Mouse (Mus musculus) megakaryocyte-erythroid progenitor cell, adult 5 weeks (primary cell): ENCODE data around the gene Krt6b. TPM values are rescaled to one million over a fixed set of nuclear protein-coding genes. Genes with fewer than 3 reads are reported as not detected.

ENCODE experiments used
- polyA plus RNA-seq: library from polyadenylated mRNA; stranded (reverse); fragments of >175 nt; gene quantifications from 2 replicates; pipeline ENCODE4 v1.2.3, GENCODE M21; 2012

The Krt6b gene
- polyA plus RNA-seq: not detected in 2 replicates

GRCm38 (mm10) chr15:101680187-101680586, at the start of gene Krt6b:
TSS of gene Krt6b (minus strand) at chr15:101680287.

DNA sequence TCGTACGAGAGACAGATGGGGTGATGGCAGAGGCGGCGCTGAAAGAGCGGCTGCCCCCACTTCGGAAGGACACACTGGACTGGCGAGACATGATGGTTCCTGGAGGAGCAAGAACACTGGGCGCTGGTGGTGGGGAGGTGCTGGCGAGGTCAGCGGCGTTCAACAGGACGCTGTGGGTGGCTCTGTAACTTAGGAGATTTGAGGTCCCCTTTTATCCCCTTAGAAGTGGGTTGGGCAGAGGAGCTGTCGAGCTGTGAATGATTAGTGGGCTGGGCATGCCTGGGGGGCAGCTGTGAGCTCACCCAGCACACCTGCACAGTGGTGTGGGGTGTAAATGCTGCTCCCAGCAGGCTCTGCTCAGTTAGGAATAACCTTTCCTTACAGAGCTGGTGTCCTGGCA, 32.6 kb upstream of the Krt6b start, which contains the start of gene Krt5:
Gene Krt5 (minus strand): TSS at position 179 of the 400 bp plus-strand sequence.

DNA sequence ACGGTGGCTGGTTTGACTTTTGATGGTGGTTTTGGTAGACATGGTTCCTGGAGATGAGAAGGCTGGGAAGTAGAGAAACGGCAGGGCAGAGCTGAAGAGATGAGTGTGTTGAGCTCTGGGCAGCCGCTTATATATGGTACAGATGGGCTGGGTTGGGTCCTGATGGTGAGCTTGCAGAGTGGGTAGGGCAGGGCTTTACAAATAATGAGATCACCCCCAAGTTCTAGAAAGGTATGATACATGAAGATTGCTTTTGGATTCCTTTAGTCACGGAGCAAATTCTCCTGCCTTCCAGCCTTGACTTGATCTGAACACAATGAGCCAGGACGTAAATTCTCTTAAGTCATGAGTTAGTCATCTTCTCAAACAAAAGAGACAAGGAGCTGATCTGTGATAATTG, 14.1 kb upstream of the Krt6b start, which contains the start of gene Krt6a:
Gene Krt6a (minus strand): TSS at position 101 of the 400 bp plus-strand sequence.

GRCm38 (mm10) chr15:101647280-101647679, 32.8 kb downstream of the Krt6b start, which contains the start of gene Gm5478:
TSS of gene Gm5478 (minus strand) at chr15:101647380.

GRCm38 (mm10) chr15:101627884-101628283, 52.2 kb downstream of the Krt6b start, which contains the start of gene Gm5414:
TSS of gene Gm5414 (minus strand) at chr15:101628188.

Other genes with a start within 250 kb of the Krt6b start
- 0.03 TPM in 1 of 2 replicates, not detected in the other for gene Krt87, start 241.5 kb downstream of the Krt6b start, polyA plus RNA-seq
- not detected in 2 replicates for gene Krt88, start 232.5 kb downstream of the Krt6b start, polyA plus RNA-seq
- not detected in 2 replicates for gene Krt81, start 216.5 kb downstream of the Krt6b start, polyA plus RNA-seq
- 0.08 and 0.31 TPM in 2 replicates for gene Krt86, start 206.8 kb downstream of the Krt6b start, polyA plus RNA-seq
- 0.38 and 0.40 TPM in 2 replicates for gene Krt83, start 188.8 kb downstream of the Krt6b start, polyA plus RNA-seq
- not detected in 2 replicates for gene Gm49425, start 163.0 kb downstream of the Krt6b start, polyA plus RNA-seq
- not detected in 2 replicates for gene Krt84, start 147.5 kb downstream of the Krt6b start, polyA plus RNA-seq
- not detected in 2 replicates for gene Krt82, start 129.6 kb downstream of the Krt6b start, polyA plus RNA-seq
- gene Krt90, start 117.3 kb downstream of the Krt6b start, polyA plus RNA-seq: not detected in 2 replicates
- not detected in 2 replicates for gene Krt75, start 106.4 kb downstream of the Krt6b start, polyA plus RNA-seq
- not detected in 2 replicates for gene Gm5414, start 52.1 kb downstream of the Krt6b start, polyA plus RNA-seq
- not detected in 2 replicates for gene Gm5478, start 32.9 kb downstream of the Krt6b start, polyA plus RNA-seq
- not detected in 2 replicates for gene Krt6a, start 14.0 kb upstream of the Krt6b start, polyA plus RNA-seq
- gene Krt5, start 32.6 kb upstream of the Krt6b start, polyA plus RNA-seq: not detected in 2 replicates
- gene Krt71, start 62.8 kb upstream of the Krt6b start, polyA plus RNA-seq: not detected in 2 replicates
- not detected in 2 replicates for gene Krt72, start 106.2 kb upstream of the Krt6b start, polyA plus RNA-seq
- gene Krt73, start 122.1 kb upstream of the Krt6b start, polyA plus RNA-seq: not detected in 2 replicates
- not detected in 2 replicates for gene Krt2, start 137.9 kb upstream of the Krt6b start, polyA plus RNA-seq
- gene Krt1, start 170.5 kb upstream of the Krt6b start, polyA plus RNA-seq: 0.03 TPM in 1 of 2 replicates, not detected in the other
- not detected in 2 replicates for gene Krt77, start 189.4 kb upstream of the Krt6b start, polyA plus RNA-seq
- gene Krt76, start 212.6 kb upstream of the Krt6b start, polyA plus RNA-seq: not detected in 2 replicates
- gene Krt4, start 244.4 kb upstream of the Krt6b start, polyA plus RNA-seq: not detected in 2 replicates